Mouse (Mus musculus) embryonic stem cell, embryonic (primary cell): Measurements from ENCODE around the gene Srrm1.
"Not testable (repeated sequence)": the region's sequence is repeated elsewhere in the genome, so short reads cannot be mapped to it uniquely, and the experiment has no call there.

Experiments
- CTCF ChIA-PET, 4 experiments: fragments of 300-600 bp in 2 of 4; fragments of 350-600 bp in 2 of 4; sonication (Branson Sonifier 250); formaldehyde crosslinking; loops; one replicate each; lab custom pipeline; 2022; ENCODE audit warnings: inconsistent platforms in 2 of 4; lab: Charles Lee
- POLR2A ChIA-PET, 4 experiments: fragments of 300-600 bp in 2 of 4; fragments of 350-600 bp in 2 of 4; sonication (Branson Sonifier 250); formaldehyde crosslinking; loops; one replicate each; lab custom pipeline; 2022; ENCODE audit warnings: antibody characterized with exemption in 4 of 4, inconsistent platforms in 1 of 4; lab: Charles Lee

Gene Srrm1

DNA sequence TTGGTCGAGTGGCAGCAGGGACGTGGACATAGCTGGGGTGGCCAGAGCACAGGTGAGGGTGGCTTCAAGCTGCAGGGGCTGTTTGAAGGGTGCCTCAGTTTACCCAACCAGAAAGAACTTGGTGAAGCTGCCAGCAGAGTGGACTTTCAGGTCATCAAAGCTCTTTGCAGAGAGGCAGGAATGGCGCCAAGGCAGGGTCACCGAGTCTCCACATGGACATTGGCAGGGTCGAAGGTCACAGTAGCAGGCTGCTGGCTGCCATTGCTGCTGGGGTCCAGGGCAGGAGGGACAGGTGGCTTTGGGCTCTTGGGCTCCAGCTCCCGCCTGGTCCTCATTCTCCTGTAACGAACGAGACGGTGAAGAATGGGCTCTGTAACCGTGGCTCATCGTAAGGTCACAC lies 17.3 kb upstream of the Srrm1 start:
- CTCF ChIA-PET = interaction anchor here (0.6 to 1.9 kb wide), 5 partner anchors 10 to 12 kb away, joined by 3 to 9 read pairs (median 5); no protein-coding TSS in a partner anchor

DNA sequence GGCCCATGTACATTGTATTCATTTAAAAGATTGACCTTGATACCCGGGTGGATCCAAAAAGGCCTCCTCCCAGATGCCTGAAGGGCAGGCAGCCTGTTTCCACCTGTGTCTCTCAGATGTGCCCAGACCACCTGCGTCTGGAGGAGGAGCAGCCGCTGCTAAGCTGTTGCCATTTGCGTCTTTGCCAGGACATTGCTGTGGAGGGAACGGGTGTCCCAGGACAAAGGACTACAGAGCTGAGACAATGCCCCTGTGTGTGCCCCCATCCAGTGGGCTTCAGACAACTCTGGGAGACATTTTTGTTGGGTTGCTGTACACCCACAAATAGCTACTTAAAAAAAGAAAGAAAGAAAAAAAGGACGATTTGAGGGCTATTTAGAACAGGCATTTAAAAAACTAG lies 9.7 kb upstream of the Srrm1 start:
- ChIA-PET CTCF (interaction anchor here in 2 of 4 experiments (1.5 to 1.8 kb wide), 2 partner anchors 12 to 13 kb away, joined by 4 to 7 read pairs; no protein-coding TSS in a partner anchor), POLR2A (interaction anchor here in 3 of 4 experiments (0.5 to 1.8 kb wide), 7 partner anchors 9 to 196 kb away, joined by 3 to 5 read pairs (median 4); partner anchors contain the start of gene Srrm1 (in 3 of the 3))

More for the DNA sequence above, 17.3 kb upstream of the Srrm1 start:
- POLR2A ChIA-PET = interaction anchor here in 2 of 4 experiments (0.6 to 3.1 kb wide), 12 partner anchors 9 to 101 kb away, joined by 3 to 22 read pairs (median 4); partner anchors contain the start of gene Srrm1 (in 1 of the 2)

DNA sequence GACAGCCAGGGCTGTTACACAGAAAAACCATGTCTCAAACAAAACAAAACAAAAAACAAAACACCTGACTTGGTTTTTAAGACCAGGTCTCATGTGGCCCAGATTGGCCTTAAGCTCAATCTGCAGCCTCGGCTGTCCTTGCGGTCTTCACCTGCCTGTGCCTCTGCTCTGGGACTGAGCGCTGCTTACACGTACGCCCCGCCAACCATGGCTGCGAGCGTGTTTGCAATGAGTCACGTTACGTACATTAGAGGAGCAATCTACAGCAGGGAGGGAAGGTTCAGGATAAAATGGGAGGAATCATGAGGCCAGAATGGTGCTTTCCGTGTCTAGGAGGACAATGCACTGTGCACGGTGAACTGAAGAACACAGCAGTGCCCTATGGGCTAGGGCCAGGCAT lies 8.6 kb upstream of the Srrm1 start:
- CTCF ChIA-PET = interaction anchor here (0.6 to 1.8 kb wide), 7 partner anchors 14 to 300 kb away, joined by 3 to 7 read pairs (median 3); partner anchors contain the start of gene Nipal3 (in 1 of the 4)
- POLR2A ChIA-PET = interaction anchor here in 3 of 4 experiments (0.6 to 3.9 kb wide), 8 partner anchors 8 to 1010 kb away, joined by 3 to 22 read pairs (median 3); partner anchors contain the start of gene Srrm1 (in 2 of the 3)

DNA sequence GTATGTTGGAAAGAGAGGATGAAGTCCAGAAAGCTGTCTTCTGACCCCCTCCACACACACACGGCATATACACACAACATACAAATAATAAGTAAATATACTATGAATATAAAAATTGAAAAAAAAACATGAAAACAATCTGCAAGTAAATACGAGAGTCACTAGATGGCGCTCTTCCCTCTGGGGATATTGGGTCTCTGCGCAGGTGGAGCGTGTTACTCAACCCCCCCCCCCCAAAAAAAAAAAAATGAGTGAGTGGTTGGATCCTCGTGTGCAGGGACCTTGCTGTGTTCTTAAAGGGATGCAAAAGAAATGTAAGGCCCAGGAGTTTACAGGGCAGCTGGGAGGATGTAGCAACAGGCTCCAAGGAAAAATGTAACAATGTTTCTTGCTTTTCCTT lies 5.6 kb upstream of the Srrm1 start:
- ChIA-PET CTCF (interaction anchor here (0.6 to 2.0 kb wide), 17 partner anchors 10 to 309 kb away, joined by 3 to 9 read pairs (median 3); partner anchors contain the start of gene Stpg1 (in 1 of the 4)), POLR2A (interaction anchor here in 1 of 4 experiments (0.6 to 3.9 kb wide), 5 partner anchors 12 to 339 kb away, joined by 3 to 22 read pairs (median 4); no protein-coding TSS in a partner anchor)

DNA sequence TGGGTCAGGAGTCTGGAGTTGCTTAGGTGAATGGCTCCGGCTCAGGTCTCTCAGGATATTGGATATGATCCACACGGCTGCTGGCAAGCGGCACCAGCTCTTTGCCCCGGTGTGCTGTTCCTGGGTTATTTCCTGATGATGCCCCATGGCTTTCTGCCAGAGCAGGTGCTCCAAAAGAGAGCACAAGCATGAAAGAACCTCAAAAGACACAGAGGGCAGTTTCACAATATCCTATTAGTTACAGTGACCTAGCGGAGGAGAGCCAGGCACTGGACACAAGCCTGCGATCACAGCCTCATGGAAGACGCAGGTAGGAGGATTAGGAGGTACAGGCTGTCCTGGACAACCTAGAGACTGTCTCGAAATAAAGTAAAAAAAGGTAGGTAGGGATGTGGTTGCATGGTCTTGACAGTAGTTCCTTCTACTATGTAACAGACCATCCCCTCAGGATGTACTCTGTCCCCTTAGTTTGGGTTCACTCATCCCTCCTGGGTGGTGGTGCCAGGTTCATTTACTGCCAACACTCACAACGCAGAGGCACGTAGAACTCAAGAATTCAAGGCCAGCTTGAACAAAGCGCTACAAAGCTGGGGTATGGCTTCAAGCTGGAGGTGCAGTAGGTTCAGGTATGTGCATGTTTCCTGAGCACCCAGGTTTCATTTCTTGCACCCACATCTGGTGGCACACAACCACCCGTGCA lies 4.2 kb upstream of the Srrm1 start:
- ChIA-PET POLR2A (interaction anchor here in 1 of 4 experiments (0.7 to 3.1 kb wide), 3 partner anchors 8 to 25 kb away, joined by 3 to 8 read pairs (median 3); no protein-coding TSS in a partner anchor), CTCF (interaction anchor here (0.6 to 2.0 kb wide), 6 partner anchors 11 to 373 kb away, joined by 3 to 8 read pairs (median 3); no protein-coding TSS in a partner anchor)

DNA sequence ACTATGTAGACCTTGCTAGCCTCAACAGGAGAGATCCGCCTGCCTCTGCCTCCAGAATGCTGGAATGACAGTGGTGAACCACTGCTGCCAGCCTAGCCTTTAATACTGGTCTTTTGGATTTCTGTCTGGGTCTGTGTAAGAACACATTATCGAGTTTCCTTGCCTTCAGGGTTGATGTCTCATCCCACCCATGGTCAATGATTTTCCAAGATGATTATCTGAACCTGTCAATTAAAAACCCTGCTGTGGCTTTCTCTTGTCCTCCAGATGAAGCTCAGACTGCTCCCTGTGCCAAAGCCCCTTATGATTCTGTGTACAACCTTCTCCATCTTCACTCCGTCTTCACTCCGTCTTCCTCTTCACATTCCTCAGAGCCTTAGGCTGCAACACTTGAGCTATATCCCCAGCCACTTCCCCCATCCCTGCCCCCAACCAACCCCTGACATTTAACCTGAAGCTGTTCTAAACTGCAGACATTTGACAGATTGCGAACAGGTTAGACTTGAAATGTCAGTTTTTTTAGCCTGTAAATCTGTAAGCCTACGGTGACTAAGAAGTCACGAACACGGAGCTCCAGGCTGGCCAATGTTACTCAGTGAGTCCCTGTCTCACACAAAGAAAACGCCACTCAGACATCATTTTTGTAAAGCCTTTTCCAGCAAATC lies 2.9 kb upstream of the Srrm1 start:
- ChIA-PET POLR2A (interaction anchor here in 2 of 4 experiments (0.5 to 3.1 kb wide), 6 partner anchors 10 to 1542 kb away, joined by 3 to 8 read pairs (median 3); partner anchors contain the start of gene Clic4 (in 1 of the 2)), CTCF (interaction anchor here in 1 of 4 experiments (1.6 to 1.9 kb wide), 2 partner anchors 26 to 289 kb away, joined by 3 to 4 read pairs; no protein-coding TSS in a partner anchor)

DNA sequence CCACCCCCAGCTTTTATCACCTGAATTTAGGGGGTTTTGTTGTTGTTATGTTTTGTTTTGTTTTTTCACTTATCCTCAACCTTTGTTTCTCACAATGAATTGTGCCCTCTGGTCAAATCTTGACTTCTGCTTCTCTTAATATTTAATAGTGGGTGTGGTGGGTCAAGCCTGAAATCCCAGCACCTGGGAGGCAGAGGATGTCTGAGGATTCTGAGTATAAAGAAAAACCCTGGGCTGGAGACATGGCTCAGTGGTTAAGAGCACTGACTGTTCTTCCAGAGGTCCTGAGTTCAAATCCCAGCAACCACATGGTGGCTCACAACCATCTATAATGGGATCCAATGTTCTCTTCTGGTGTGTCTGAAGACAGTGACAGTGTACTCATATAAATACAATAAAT lies 1.6 kb upstream of the Srrm1 start:
- POLR2A ChIA-PET = interaction anchor here in 2 of 4 experiments (0.8 to 2.0 kb wide), 5 partner anchors 8 to 42 kb away, joined by 3 to 12 read pairs (median 3); no protein-coding TSS in a partner anchor
- CTCF ChIA-PET = not testable (repeated sequence)

DNA sequence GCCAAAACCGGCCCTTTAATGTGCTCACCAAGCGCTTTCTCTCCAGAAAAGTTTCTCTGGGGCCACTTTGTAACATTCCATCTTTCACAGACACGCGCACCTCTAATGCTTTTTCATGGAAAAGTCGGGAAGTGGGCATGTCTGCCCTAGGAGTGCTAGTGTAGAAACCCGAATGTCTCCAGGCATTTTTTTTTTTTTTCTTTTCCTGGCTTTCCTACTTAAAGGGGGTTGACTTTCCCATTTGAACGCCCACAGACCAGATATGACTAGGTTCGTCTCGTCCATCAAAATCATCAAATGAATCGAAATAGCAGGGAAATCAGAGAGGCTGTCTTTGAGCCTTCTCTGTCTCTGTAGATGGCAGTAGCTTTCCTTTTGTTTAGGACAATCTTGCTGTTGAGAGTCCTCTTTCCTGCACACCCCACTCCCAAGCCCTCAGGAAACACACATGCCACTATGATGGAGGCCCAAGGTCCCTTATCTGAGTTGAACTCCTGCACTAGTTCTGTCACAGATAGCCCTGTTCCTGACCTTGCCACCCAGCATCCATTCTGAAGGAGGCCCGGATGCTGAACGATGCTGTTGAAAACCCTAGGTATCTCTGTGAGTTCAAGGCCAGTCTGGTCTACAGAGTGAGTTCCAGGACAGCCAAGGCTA lies 801 bp upstream of the Srrm1 start:
- POLR2A ChIA-PET = interaction anchor here (0.6 to 3.2 kb wide), 70 partner anchors 7 to 502 kb away, joined by 3 to 31 read pairs (median 4); partner anchors contain the start of genes Clic4 (in 2 of the 4), Rcan3 (in 2 of the 4), Rsrp1 (in 2 of the 4) and Ncmap (in 1 of the 4)

DNA sequence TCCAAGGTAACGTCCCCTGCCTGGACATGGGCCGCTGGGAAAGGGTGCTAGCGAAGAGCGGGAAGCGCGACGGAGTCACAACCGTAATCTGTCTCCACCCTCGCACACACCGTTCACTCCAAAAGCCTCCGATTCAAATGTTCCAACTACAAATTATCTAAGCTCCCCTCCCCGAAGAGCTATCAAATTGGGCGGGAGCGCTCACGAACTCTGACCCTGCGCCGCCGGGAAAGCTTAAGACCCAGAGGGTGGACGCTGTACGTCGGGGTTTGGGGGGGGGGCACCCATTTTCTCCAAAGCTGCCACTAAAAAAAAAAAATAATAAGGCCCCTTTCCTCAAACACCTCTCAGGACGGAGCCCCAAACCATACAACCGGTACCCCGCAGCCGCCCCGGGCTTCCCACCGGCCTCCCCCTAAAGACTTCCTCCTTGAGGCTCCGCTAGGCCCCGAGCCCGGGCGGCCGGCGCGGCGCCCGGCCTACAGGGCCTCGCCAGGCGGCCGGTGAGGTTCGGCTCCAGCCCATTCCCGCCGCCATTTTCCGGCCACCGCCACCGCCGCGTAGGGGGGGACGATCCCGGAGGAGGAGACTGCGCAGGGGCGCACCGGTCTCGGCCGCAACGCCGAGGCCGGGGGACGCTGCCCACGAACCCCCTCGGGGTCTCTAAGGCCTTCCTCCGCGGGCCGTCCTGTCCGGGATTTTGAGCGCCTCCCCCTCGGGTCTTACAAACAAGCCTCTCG lies 625 bp downstream of the Srrm1 start:
- ChIA-PET CTCF (interaction anchor here (0.6 to 2.0 kb wide), 17 partner anchors 22 to 1091 kb away, joined by 3 to 15 read pairs (median 5); no protein-coding TSS in a partner anchor), POLR2A (interaction anchor here (0.6 to 3.2 kb wide), 86 partner anchors 9 to 1006 kb away, joined by 3 to 31 read pairs (median 4); partner anchors contain the start of genes Clic4 (in 2 of the 4), Rsrp1 (in 2 of the 4), Ncmap (in 1 of the 4) and Nipal3 (in 1 of the 4))

More for the DNA sequence above, 801 bp upstream of the Srrm1 start:
- CTCF ChIA-PET = interaction anchor here (0.6 to 2.0 kb wide), 11 partner anchors 20 to 544 kb away, joined by 3 to 7 read pairs (median 5); no protein-coding TSS in a partner anchor

DNA sequence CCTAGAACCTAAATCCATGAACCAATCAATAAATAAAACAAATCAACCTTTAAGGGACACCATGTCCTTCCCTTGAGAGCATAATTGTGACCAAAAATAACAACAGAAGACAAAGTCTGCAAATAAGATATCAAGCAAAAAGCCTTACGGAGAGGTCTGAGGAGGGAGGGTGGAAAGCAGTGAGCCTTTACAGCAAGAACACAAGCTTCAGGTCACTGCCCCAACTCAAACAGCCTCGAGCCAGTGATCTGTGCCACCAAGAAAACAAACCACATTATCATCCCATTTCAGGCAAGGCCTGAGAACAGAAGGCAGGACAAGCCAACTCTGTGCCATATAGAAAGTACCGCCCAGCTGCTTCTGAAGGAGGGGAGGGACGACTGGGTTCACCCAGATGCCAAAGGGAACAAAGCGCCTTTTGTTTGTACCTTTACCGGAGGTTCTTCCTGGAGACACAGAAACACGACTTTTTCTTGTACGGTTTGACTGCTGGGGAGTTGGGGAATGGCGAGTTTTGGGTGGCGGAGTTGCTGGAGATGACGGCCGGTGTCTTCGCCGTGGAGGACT lies 15.7 kb downstream of the Srrm1 start:
- ChIA-PET CTCF (interaction anchor here in 1 of 4 experiments (0.6 to 1.1 kb wide), 2 partner anchors 20 to 569 kb away, joined by 4 read pairs; no protein-coding TSS in a partner anchor), POLR2A (interaction anchor here (0.5 to 4.6 kb wide), 28 partner anchors 9 to 408 kb away, joined by 3 to 44 read pairs (median 4); partner anchors contain the start of genes Srrm1 (in 2 of the 4) and Clic4 (in 1 of the 4))

DNA sequence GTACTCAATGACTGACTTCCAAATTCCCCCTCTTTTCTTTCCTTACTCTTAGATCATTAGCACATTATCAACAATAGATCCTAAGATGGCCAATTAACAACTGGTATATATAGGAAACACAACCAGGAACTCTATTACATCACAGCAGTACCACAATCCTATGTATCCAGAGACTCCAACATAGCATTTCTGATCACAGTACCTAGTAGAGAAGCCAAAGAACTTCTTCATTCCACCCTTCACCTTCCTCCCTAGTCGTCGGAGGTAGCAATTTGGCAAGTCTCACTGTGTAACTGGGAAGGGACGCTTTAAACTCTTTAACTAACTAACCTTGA lies 17.1 kb downstream of the Srrm1 start:
- ChIA-PET POLR2A (interaction anchor here in 2 of 4 experiments (0.5 to 4.6 kb wide), 10 partner anchors 8 to 68 kb away, joined by 3 to 44 read pairs (median 8); partner anchors contain the start of genes Clic4 (in 1 of the 2) and Srrm1 (in 1 of the 2)), CTCF (no interaction called here)

DNA sequence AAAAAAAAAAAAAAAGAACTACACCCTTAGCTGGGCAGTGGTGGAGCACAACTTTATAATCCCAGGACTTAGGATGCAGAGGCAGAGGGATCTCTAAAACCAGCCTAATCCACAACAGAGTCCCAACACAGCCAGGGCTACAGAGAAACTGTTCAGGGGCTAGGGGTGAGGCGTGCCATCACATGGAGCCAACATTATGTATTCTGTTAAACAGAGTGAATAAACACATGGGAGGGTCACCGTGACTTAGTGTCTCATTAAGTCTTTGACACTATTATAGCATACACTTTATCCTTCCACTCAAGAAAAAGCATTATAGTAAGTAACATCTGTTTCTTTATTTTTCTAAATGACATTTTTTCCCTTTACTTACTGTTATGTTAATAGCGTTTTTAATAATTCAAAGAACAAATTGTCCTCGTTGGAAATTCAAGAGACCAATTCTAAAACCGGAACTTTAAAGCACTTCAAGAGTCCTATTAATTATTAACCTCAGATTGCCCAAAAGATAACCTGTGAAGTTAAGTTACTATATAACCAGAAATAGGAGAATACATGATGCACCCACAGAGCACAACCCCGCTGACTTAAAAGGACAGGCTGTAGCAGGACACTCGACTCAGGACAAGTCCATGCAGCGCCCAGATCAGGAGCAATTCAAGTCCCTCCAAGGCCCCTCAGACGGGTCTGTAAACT lies 17.6 kb downstream of the Srrm1 start:
- ChIA-PET POLR2A (interaction anchor here in 2 of 4 experiments (1.5 to 4.6 kb wide), 4 partner anchors 8 to 63 kb away, joined by 4 to 44 read pairs (median 8); partner anchors contain the start of gene Clic4 (in 1 of the 2)), CTCF (no interaction called here)

DNA sequence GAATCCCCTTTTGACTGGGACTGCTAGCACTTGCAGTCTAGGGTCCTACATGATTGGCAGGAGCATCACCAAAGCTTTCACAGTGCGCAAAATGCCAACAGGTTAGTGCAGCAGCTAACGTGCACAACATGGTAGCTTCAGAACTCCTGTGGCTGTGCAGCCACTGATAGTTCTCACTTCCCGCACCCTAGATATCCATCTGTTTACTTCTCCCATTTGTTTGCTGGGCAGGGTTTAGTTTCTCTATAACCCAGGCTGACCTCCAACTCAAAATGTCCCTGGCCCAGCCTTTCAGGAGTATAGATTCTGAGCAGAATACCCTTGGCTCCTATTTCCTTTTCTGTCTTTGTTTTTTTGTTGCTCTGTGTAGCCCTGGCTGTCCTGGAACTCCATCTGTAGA lies 26.7 kb downstream of the Srrm1 start:
- ChIA-PET CTCF (interaction anchor here in 2 of 4 experiments (1.4 to 1.7 kb wide), 1 partner anchor 8 kb away, joined by 3 to 4 read pairs; no protein-coding TSS in a partner anchor), POLR2A (interaction anchor here in 3 of 4 experiments (0.6 to 5.3 kb wide), 14 partner anchors 12 to 324 kb away, joined by 3 to 44 read pairs (median 3); no protein-coding TSS in a partner anchor)

DNA sequence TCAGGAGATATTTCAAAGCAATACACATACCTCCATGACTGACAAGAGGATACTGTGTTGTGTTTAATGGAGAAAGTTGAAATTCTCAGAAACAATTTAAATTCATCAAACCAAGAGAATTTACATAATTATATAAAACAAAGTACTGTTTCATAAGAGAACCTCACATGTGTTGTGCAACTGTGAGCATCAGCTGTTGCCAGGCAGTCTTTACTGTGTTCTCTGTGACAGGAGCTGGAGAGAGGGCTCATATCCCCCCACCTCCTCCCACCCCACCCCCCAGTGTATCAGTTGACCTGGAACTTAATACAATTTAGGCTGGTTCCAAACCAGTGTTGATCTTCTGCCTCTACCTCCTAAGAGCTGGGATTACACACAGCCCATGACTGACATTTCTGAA lies 27.1 kb downstream of the Srrm1 start:
- CTCF ChIA-PET = interaction anchor here in 1 of 4 experiments (1.7 kb wide), 1 partner anchor 8 kb away, joined by 4 read pairs; no protein-coding TSS in a partner anchor
- POLR2A ChIA-PET = interaction anchor here in 3 of 4 experiments (0.6 to 5.3 kb wide), 14 partner anchors 12 to 324 kb away, joined by 3 to 44 read pairs (median 3); no protein-coding TSS in a partner anchor

DNA sequence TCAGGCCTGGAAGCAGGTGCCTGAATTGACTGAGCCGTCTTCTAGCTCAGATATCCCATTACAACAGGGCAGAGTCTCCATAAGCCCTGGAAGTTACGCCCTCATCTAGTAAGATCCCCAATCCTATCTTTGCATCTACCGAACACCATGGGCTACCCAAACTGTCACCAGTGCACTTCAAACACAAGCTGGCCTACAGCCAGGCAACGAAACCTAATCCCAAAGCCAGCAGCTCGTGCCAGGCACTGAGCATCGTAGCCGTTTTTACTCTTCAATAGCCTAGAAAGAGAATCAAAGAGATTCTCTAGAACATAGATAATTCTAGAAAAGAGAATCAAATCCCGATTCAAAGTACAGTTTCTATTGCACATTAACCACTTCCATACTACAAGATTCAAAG lies 30.1 kb downstream of the Srrm1 start:
- ChIA-PET CTCF (interaction anchor here in 1 of 4 experiments (0.9 kb wide), 1 partner anchor 9 kb away, joined by 4 read pairs; no protein-coding TSS in a partner anchor), POLR2A (interaction anchor here (0.5 to 3.1 kb wide), 13 partner anchors 9 to 1167 kb away, joined by 3 to 20 read pairs (median 3); no protein-coding TSS in a partner anchor)
